Mouse (Mus musculus): ENCODE measurements around the gene Slc30a1. TPM values are rescaled to one million over a fixed set of nuclear protein-coding genes. Genes with fewer than 3 reads are reported as not detected.

Gene Slc30a1
- 19.2 TPM for total RNA-seq (2023)

DNA sequence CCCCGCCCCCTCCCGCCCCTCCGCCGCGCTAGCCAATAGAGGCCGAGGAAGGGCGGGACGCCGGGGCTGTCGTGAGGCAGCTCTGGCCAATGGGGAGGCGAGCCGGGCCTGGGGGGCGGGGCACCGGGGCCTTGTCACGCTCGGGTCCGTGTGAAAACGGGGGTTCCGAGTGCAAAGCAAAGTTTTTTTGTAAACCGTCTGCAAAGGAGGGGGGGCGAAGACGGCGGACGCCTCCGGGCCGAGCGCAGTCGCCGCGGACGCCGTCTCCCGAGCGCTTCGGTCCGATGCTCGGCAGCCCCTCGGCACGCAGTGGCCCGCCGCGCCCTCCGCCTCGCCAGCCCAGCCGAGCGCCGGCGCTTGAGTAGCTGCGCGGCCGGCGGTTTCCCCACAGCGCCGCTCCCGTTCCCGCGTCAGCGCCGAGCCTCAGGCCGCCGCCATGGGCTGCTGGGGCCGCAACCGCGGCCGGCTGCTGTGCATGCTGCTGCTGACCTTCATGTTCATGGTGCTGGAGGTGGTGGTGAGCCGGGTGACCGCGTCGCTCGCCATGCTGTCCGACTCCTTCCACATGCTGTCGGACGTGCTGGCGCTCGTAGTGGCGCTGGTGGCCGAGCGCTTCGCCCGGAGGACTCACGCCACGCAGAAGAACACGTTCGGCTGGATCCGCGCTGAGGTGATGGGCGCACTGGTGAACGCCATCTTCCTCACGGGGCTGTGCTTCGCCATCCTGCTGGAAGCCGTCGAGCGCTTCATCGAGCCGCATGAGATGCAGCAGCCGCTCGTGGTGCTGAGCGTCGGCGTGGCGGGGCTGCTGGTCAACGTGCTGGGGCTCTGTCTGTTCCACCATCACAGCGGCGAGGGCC lies at the start of gene Slc30a1:
TSS of gene Slc30a1 (plus strand) at position 197 of the 860 bp plus-strand sequence.

Other genes with a start within 250 kb of the Slc30a1 start
- 20.5 TPM for gene Lpgat1, start 188.9 kb upstream of the Slc30a1 start, total RNA-seq (2023)
- gene Nek2, start 85.3 kb upstream of the Slc30a1 start, total RNA-seq (2023) = 1.2 TPM
- 0.24 TPM for gene Rd3, start 70.6 kb downstream of the Slc30a1 start, total RNA-seq (2023)
- gene Traf5, start 185.8 kb downstream of the Slc30a1 start, total RNA-seq (2023) = 113 TPM
- 23.5 TPM for gene Rcor3, start 231.3 kb downstream of the Slc30a1 start, total RNA-seq (2023)